Mouse (Mus musculus) thymus, postnatal 14 days (tissue): ENCODE data around the gene Dcpp2.
"Not testable (repeated sequence)": the region's sequence is repeated elsewhere in the genome, so short reads cannot be mapped to it uniquely, and the experiment has no call there.

Experiments
- DNase-seq: peaks from one replicate; pipeline ENCODE4 v3.0.0; 2021

The Dcpp2 gene

DNA sequence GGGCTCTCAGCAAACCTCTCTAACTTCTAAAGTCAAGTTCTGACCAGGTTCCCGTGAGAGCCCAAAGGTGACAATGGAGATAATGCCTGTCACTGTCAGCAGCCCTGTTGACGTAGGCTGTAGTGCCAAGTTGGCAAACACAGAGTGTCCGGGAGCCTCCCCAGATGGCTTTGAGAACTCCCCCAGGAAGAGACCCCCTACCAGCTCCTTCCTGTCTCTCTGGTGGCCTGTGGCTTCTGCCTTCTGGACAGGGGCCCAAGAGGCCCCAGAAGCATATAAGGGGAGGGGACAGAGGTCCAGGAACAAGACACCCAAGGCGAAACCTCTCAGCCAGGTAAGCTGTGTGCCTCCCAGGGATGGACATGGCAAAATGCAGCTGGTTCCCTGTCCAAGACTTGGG, at the start of gene Dcpp2, which contains the start of gene Dcpp1:
TSS of gene Dcpp2 (plus strand) at position 305 of the 400 bp plus-strand sequence.
TSS of gene Dcpp1 (plus strand) at position 301 of the 400 bp plus-strand sequence.
- DNase-seq, result not testable (repeated sequence)

DNA sequence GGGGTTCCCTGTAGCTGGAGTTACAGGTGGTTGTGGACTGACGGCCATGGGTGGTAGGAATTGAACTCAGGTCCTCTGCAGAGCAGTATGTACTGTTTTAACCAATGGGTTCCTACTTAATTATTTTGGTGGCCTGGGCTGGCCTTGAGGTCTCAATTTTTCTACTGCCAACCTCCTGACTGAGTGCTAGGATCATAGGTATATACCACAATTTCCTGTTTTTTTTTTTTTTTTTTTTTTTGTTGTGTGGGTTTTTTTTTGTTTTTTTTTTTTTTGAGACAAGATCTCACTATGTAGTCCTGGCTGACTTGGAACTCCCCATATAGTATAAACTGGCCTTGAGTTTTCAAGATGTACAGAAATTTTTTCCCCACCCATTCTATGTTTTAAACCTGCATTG, 49.5 kb upstream of the Dcpp2 start:
- peak; percentile 8 for DNase-seq

GRCm38 (mm10) chr17:23836006-23836575, 44.6 kb upstream of the Dcpp2 start, which contains the start of gene Prss33:
TSS of gene Prss33 (minus strand) at chr17:23836056.
- DNase-seq, result no peak

DNA sequence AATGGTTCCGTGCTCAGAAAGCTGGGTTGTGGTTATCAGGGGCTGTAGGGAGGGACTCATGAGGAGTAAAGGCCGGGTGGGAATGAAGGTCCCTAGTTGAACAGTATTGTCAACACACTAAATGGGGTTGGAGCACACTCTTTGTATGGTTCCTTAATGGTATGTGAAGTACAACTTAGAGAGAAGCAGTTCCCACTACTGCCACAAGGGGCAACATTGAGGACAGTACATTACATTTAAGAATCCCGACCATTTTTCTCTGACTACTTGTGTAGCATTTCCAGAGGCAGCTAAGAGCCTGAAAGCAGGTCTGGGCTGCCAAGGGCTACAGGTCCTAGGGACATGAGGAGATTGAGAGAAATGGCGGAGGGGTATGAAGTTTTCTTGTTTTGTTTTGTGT, 39.5 kb upstream of the Dcpp2 start:
- DNase-seq, result peak; percentile 75

GRCm38 (mm10) chr17:23843141-23843811, 37.4 kb upstream of the Dcpp2 start:
- DNase-seq, result no peak

- peak; percentile 77 for DNase-seq
Observed at GRCm38 (mm10) chr17:23843812-23844273, 36.8 kb upstream of the Dcpp2 start, which contains the start of the genes Prss32 and Prss41. TSS of gene Prss32 (plus strand) at chr17:23843855. TSS of gene Prss41 (minus strand) at chr17:23844172.

DNA sequence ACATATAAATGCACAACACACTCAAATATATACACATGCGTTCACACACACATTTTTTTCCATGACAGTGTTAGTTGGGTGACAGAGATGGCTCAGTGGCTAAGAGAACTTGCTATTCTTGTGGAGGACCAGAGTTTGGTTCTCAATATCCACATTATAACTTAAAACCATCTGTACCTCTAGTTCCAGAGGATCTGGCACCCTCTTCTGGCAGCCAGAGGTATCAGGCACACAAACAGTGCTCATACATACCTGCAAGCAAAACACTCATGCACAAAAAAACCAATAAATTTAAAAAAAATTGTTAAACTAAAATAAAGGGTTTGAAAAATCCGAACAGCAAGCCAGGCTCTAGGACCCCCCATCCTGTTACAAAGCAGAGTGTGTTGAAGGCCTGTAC, 30.7 kb upstream of the Dcpp2 start:
- no peak for DNase-seq

- DNase-seq, result peak; percentile 61
Observed at GRCm38 (mm10) chr17:23850853-23851749, 29.6 kb upstream of the Dcpp2 start.

GRCm38 (mm10) chr17:23853292-23853691, 27.4 kb upstream of the Dcpp2 start:
- peak; percentile 74 for DNase-seq

DNA sequence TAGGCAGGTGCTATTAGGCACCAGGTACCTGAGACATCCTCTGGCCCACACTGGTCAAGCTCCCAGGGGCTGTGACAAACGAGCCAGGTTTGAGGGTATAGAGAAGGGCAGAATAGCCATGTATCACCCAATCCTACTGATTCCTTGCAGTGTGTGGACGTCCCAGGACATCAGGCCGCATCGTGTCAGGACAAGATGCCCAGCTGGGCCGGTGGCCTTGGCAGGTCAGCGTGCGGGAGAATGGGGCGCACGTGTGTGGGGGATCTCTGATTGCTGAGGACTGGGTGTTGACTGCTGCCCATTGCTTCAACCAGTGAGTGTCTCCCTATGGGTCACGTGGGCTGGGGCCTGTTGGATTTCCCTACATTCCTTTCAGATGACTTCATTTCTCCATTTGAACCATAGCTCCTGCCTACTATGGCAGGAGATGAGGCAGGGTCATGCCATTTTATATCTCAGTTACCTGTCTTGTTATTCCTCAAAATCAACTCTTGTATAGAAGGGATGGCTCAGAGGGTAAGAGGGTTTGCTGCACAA, 26.4 kb upstream of the Dcpp2 start:
- DNase-seq, result no peak

- no peak for DNase-seq
Observed at GRCm38 (mm10) chr17:23857193-23857592, 23.5 kb upstream of the Dcpp2 start.

- DNase-seq, result no peak
Observed at GRCm38 (mm10) chr17:23857913-23858312, 22.8 kb upstream of the Dcpp2 start.

DNA sequence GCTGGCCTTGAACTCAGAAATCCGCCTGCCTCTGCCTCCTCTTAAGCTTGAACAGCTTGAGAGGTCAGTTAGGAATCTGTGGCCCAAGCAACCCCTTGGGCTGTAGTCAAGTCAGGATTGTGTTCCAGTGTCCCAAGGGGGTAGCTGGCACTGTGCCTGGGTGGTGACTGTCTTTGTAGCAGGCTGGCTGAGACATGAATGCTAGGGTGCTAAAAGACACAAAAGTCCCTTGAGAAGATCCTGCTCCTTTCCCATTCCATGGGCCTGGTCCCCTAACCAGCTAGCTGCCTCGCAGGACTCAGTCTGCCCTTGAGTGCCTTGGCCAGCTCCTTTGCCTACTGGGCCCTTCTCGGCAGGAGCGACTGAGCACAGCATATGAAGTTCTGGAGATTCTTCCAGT, 17.8 kb upstream of the Dcpp2 start:
- DNase-seq, result no peak

GRCm38 (mm10) chr17:23867756-23868155, 12.9 kb upstream of the Dcpp2 start, which contains the start of gene Prss21:
TSS of gene Prss21 (plus strand) at chr17:23868056.
- no peak for DNase-seq

DNA sequence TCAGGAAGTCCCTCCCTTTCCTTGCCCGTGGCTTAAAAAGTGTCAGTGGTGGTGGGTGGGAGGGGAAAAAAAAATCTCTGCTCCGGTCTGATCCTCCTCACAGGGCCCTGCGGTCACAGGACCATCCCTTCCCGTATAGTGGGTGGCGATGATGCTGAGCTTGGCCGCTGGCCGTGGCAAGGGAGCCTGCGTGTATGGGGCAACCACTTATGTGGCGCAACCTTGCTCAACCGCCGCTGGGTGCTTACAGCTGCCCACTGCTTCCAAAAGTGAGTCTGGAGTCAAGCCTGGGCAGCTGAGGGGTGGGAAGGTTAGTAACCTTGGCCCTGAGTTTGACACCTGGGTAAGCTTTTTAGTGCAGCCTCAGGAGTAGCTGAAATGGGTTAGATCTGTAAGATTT, 12.2 kb upstream of the Dcpp2 start:
- DNase-seq, result no peak

GRCm38 (mm10) chr17:23873884-23874856, 6.5 kb upstream of the Dcpp2 start:
- no peak for DNase-seq

GRCm38 (mm10) chr17:23876741-23877140, 3.9 kb upstream of the Dcpp2 start:
- DNase-seq, result no peak

- DNase-seq, result no peak
Observed at GRCm38 (mm10) chr17:23877166-23877565, 3.5 kb upstream of the Dcpp2 start.

DNA sequence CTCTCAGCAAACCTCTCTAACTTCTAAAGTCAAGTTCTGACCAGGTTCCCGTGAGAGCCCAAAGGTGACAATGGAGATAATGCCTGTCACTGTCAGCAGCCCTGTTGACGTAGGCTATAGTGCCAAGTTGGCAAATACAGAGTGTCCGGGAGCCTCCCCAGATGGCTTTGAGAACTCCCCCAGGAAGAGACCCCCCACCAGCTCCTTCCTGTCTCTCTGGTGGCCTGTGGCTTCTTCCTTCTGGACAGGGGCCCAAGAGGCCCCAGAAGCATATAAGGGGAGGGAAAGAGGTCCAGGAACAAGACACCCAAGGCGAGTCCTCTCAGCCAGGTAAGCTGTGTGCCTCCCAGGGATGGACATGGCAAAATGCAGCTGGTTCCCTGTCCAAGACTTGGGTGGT, 36.5 kb downstream of the Dcpp2 start, which contains the start of gene Dcpp3:
TSS of gene Dcpp3 (plus strand) at position 301 of the 400 bp plus-strand sequence.
- not testable (repeated sequence) for DNase-seq

DNA sequence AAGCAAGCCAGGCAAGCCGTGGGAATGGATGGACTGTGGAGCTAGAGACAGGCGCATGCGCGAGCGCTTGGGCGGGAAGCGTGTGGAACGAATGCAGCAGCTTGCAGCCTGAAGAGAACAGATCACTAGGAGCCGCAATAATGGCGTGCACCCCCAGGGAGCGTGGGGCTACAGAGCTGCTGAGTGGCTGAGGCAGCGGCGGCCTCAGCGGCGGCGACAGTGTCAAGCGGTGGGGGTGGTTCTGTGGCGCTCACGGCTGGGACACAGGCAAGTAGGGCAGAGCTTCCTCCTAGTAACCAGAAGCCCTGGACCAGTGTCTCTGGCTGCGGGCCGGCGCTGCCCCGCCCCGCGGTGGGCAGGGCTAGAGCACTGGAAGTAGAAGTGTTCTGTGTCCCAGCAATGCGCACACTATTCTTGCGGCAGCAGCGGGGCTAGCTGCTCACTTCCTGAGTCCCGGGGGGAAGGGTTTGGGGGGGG, 43.9 kb downstream of the Dcpp2 start:
- DNase-seq, result peak; percentile 86

DNA sequence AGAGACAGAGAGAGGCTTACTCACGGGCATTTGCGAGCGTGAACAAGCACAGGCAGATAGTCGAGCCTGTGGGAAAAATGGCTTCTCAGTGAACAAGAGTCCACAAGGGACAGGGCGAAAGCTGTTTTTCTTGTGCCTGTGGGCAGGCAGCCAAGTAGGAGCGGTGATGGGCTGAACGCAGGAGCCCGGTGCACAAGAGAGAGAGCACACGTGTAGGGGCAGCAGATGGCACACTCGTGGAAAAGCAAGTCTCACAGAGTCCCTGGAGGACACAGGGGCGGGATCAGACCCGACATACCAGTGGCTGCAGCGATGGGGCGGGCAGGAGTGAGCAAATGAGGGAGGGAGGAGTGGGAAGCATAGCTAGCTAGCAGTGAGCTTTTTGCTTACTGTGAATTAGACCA, 44.4 kb downstream of the Dcpp2 start:
- peak; percentile 42 for DNase-seq
